Comparison of ENCODE assay signal across 9 mouse cellular contexts in the genomic region with DNA sequence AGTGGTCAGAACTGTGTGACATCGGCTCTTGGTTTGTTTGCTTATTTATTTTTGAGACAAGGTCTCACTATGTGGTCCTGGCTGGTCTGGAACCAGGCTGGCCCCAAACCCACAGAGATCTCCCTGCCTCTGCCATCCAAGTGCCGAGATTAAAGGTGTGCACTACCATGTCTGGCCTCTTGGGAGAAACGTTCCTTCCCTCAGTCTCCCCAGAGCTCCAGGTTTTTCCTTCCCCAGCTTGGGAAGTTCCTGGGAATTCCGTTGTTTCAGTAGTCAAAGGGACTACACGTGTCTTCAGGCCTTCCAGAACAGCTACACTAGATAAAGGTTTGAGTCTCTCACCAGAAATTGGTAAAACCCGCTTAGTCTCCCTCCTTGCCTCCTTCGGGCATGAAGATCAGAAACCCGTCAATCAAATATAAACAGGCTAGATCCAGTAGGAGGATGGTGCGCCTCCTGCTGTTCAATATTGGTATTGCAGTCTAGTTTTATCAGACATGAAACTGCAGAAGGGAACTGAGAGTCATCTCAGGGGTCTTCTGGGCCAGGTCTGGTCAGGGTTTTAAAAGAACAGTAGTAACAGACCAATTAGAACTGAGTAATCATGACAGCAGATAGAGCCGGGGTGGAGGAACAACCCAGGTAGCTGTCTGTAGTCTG. TPM values are rescaled to one million over a fixed set of nuclear protein-coding genes. Genes with fewer than 3 reads are reported as not detected.
A peak's percentile ranks its signal among the peaks of the same experiment; 100 is the strongest.
DNase-seq lines count a peak whose midpoint lies in the region; ATAC-seq and TF ChIP-seq lines count a peak whose summit lies in the region.
"Had no signal": no experiment of that assay in that cellular context is flagged by ENCODE, and none has a peak within 500 bp of the region (broad histone marks: within the 10 kb centered on the region; RNA-seq: fewer than 3 reads in every experiment).

No protein-coding gene starts in this region.

- H3K36me3 ChIP-seq in intestine, embryonic 14.5 days (ENCODE audit: control insufficient read depth, insufficient read depth, low read length), result no peaks in the 10 kb centered on the region
- no peaks in the 10 kb centered on the region for H3K36me3 ChIP-seq in intestine, embryonic 15.5 days
- H3K36me3 ChIP-seq in MEL (ENCODE audit: control insufficient read depth in 1 of 2, insufficient read depth in 2 of 2, low read length in 2 of 2), result no peaks in the 10 kb centered on the region

- TF ChIP-seq EP300 in MEL (IDR thresholded peaks at IDR 0.05; ENCODE audit: low read depth in 1 of 2, low read length in 2 of 2), result no peak

- 50% methylated on average over 10 of the region's 10 CpGs for WGBS in intestine, embryonic 14.5 days
- WGBS in intestine, embryonic 15.5 days, result 46% methylated on average over 10 of the region's 10 CpGs

- TF ChIP-seq RAD21 in MEL (IDR thresholded peaks at IDR 0.05; ENCODE audit: low read depth, low read length), result peak; percentile 55

- peak; percentile 82 for DNase-seq in intestine, embryonic 14.5 days (ENCODE audit: low spot score)
- peak; percentile 81 for DNase-seq in CD4-positive helper T cell, adult 2 months (ENCODE audit: low read depth, low spot score)
- peak; percentile 79 for DNase-seq in MEL (ENCODE audit: low read depth, low spot score)
- peak; percentile 31 for DNase-seq in hindlimb bud, embryonic 11.5 days (ENCODE audit: extremely low spot score, low read depth, low spot score)
- peak; percentile 68 for DNase-seq in lung, postnatal 25 days (ENCODE audit: low spot score)
- peak; percentile 74 for DNase-seq in thymus, postnatal 4 days
- no peak for DNase-seq in adrenal gland, postnatal 4 days (ENCODE audit: low spot score in 2 of 2)

- no peak overlapping the region for H3K4me2 ChIP-seq in intestine, embryonic 14.5 days (ENCODE audit: low read length)
- H3K4me2 ChIP-seq in intestine, embryonic 15.5 days (replicated peaks), result no peak overlapping the region
- H3K4me2 ChIP-seq: embryonic facial prominence, embryonic 15.5 days had no signal

- TF ChIP-seq CTCF in MEL (IDR thresholded peaks at IDR 0.05 in 2 of 3, conservative IDR thresholded peaks at IDR 0.05 in 1 of 3; ENCODE audit: control insufficient read depth in 1 of 3, insufficient read depth in 1 of 3, low read depth in 2 of 3, low read length in 3 of 3, poor library complexity in 1 of 3, severe bottlenecking in 1 of 3), result peak; percentile 41 to 93 (median 89)

- no peak overlapping the region for H3K4me3 ChIP-seq in intestine, embryonic 14.5 days (ENCODE audit: low read depth, low read length)
- H3K4me3 ChIP-seq in intestine, embryonic 15.5 days (replicated peaks), result no peak overlapping the region
- H3K4me3 ChIP-seq in MEL (ENCODE audit: control insufficient read depth in 1 of 2, insufficient read depth in 1 of 2, low read depth in 2 of 2, low read length in 2 of 2), result no peak overlapping the region
- H3K4me3 ChIP-seq: embryonic facial prominence, embryonic 15.5 days had no signal

- peaks cover 8% of the 10 kb centered on the region for H3K4me1 ChIP-seq in intestine, embryonic 14.5 days (replicated peaks; ENCODE audit: control insufficient read depth, insufficient read depth, low read length)
- H3K4me1 ChIP-seq in intestine, embryonic 15.5 days (replicated peaks), result peaks cover 28% of the 10 kb centered on the region
- H3K4me1 ChIP-seq in MEL (ENCODE audit: control insufficient read depth in 1 of 2, insufficient read depth in 2 of 2, low read length in 2 of 2), result peaks cover 2 to 3% of the 10 kb centered on the region in 2 experiments; a peak in 3 of 4 replicates

- no peak overlapping the region for H3K9ac ChIP-seq in intestine, embryonic 14.5 days (ENCODE audit: low read length)
- no peak overlapping the region for H3K9ac ChIP-seq in intestine, embryonic 15.5 days
- H3K9ac ChIP-seq in MEL (ENCODE audit: control insufficient read depth, low read depth, low read length, poor library complexity, severe bottlenecking), result no peak overlapping the region
- H3K9ac ChIP-seq: embryonic facial prominence, embryonic 15.5 days had no signal

- H3K9me3 ChIP-seq in intestine, embryonic 14.5 days (ENCODE audit: control insufficient read depth, low read length), result no peaks in the 10 kb centered on the region
- no peaks in the 10 kb centered on the region for H3K9me3 ChIP-seq in intestine, embryonic 15.5 days
- H3K9me3 ChIP-seq in MEL (replicated peaks; ENCODE audit: insufficient read depth, low read length), result no peaks in the 10 kb centered on the region
- H3K9me3 ChIP-seq: embryonic facial prominence, embryonic 15.5 days had no signal

- TF ChIP-seq POLR2A in MEL (IDR thresholded peaks at IDR 0.05; ENCODE audit: control insufficient read depth in 1 of 2, insufficient read depth in 1 of 2, low read depth in 1 of 2, low read length in 2 of 2, poor library complexity in 1 of 2), result no peak

- no peaks in the 10 kb centered on the region for H3K79me2 ChIP-seq in MEL (ENCODE audit: control insufficient read depth, insufficient read depth, low read length, poor library complexity)

- no peak overlapping the region for H3K27ac ChIP-seq in intestine, embryonic 14.5 days (ENCODE audit: low read depth)
- no peak overlapping the region for H3K27ac ChIP-seq in intestine, embryonic 15.5 days
- H3K27ac ChIP-seq in MEL (ENCODE audit: control insufficient read depth, low read depth, low read length), result no peak overlapping the region
- H3K27ac ChIP-seq: embryonic facial prominence, embryonic 15.5 days had no signal

- peaks cover 11% of the 10 kb centered on the region for H3K27me3 ChIP-seq in intestine, embryonic 14.5 days (replicated peaks; ENCODE audit: control insufficient read depth, insufficient read depth, low read length)
- H3K27me3 ChIP-seq in intestine, embryonic 15.5 days (replicated peaks), result peaks cover 9% of the 10 kb centered on the region; the same call in 1 of the 2 replicates
- H3K27me3 ChIP-seq in MEL (ENCODE audit: control insufficient read depth in 1 of 2, insufficient read depth in 2 of 2, low read length in 2 of 2), result no peaks in the 10 kb centered on the region

- ATAC-seq in intestine, embryonic 14.5 days (replicated peaks; ENCODE audit: low FRiP score, low TSS enrichment, low read depth), result no peak
- ATAC-seq in intestine, embryonic 15.5 days, result no peak

TF ChIP-seq in MEL, 35 proteins besides CTCF, POLR2A, EP300 and RAD21:
- no peak for TF ChIP-seq MAX (IDR thresholded peaks at IDR 0.05; ENCODE audit: low read length)
- no peak for TF ChIP-seq TCF12 (IDR thresholded peaks at IDR 0.05; ENCODE audit: low read depth, low read length)
- peak; percentile 86 for TF ChIP-seq SMC3 (IDR thresholded peaks at IDR 0.05; ENCODE audit: low read depth, low read length)
- TF ChIP-seq MYC (IDR thresholded peaks at IDR 0.05; ENCODE audit: low read depth, low read length), result no peak
- no peak for TF ChIP-seq BHLHE40 (IDR thresholded peaks at IDR 0.05; ENCODE audit: borderline replicate concordance, low read depth, low read length)
- no peak for TF ChIP-seq NELFE (IDR thresholded peaks at IDR 0.05; ENCODE audit: low read depth, low read length)
- TF ChIP-seq USF1 (IDR thresholded peaks at IDR 0.05; ENCODE audit: low read depth, low read length), result no peak
- no peak for TF ChIP-seq MAFK (IDR thresholded peaks at IDR 0.05; ENCODE audit: borderline replicate concordance, low read depth, low read length)
- TF ChIP-seq POLR2AphosphoS5 (IDR thresholded peaks at IDR 0.05; ENCODE audit: borderline replicate concordance, low read depth, low read length), result no peak
- no peak for TF ChIP-seq RCOR1 (IDR thresholded peaks at IDR 0.05; ENCODE audit: low read depth, low read length)
- TF ChIP-seq ZC3H11A (IDR thresholded peaks at IDR 0.05; ENCODE audit: low read depth, low read length), result peak; percentile 61
- TF ChIP-seq SIN3A (IDR thresholded peaks at IDR 0.05; ENCODE audit: low read length), result peak; percentile 40; the same call in 1 of the 2 replicates

RNA-seq across cellular contexts. Expression of a gene that starts 2.5 kb away (rescaled TPM):
- polyA plus RNA-seq in intestine, embryonic 14.5 days (2014; fragmentation: Nextera tagmentation; extraction: Ambion mirVana), result 64.6 and 72.8 TPM in 2 replicates
- 176 and 244 TPM in 2 replicates for polyA plus RNA-seq in intestine, embryonic 15.5 days (2015; fragmentation: Nextera tagmentation; extraction: Ambion mirVana)
- 45.0 and 49.7 TPM in 2 replicates for total RNA-seq in MEL (2012; rRNA removed)
- polyA plus RNA-seq in MEL (2012; ENCODE audit: insufficient read depth in 1 of 2, insufficient read length in 2 of 2, low read depth in 1 of 2, low replicate concordance in 2 of 2, missing spikeins in 1 of 2), result 10 to 100 TPM in 1 of 2 experiments, not detected in 1; 88.0 TPM
- 10 to 100 TPM; 53.1 to 95.2 TPM for total RNA-seq in adrenal gland, postnatal 4 days (2021)

Comparison
In these comparisons a context has a peak if more than half of its experiments do, and no peak if none do; other contexts are left out.
1. DNase-seq: peak in intestine, embryonic 14.5 days (single experiment), CD4-positive helper T cell, adult 2 months (single experiment), MEL (single experiment), hindlimb bud, embryonic 11.5 days (single experiment), lung, postnatal 25 days (single experiment) and thymus, postnatal 4 days (single experiment); none in adrenal gland, postnatal 4 days (0 of 2).